Mouse (Mus musculus) cerebellum, adult 2 months (tissue): ENCODE results near the gene Hist1h3c.
"Not testable (repeated sequence)": the region's sequence is repeated elsewhere in the genome, so short reads cannot be mapped to it uniquely, and the experiment has no call there.

Source experiments
- CTCF ChIP-seq: fragments of 200-500 bp; IDR thresholded peaks from 2 replicates; pipeline ENCODE4 v1.5.1; 2011; ENCODE audit warnings: low read depth, mild to moderate bottlenecking, control low read depth, low read length, moderate library complexity, borderline replicate concordance; ENCODE audit not compliant: insufficient read depth
- POLR2A ChIP-seq: fragments of 200-500 bp; IDR thresholded peaks from 2 replicates; pipeline ENCODE4 v1.6.1; 2011; ENCODE audit warnings: low read length, control low read depth, borderline replicate concordance; ENCODE audit not compliant: insufficient read depth

- TF ChIP-seq CTCF = not testable (repeated sequence)
- peak; percentile 55; the same call in 1 of the 2 replicates for TF ChIP-seq POLR2A
These were observed 16.7 kb upstream of the Hist1h3c start, which contains the start of gene Hist1h3a for GRCm38 (mm10) chr13:23761871-23762821.
